Mouse (Mus musculus) heart, postnatal 0 days (tissue): ENCODE results near the gene Trip6. TPM values are rescaled to one million over a fixed set of nuclear protein-coding genes. Genes with fewer than 3 reads are reported as not detected.
"Not testable (repeated sequence)": the region's sequence is repeated elsewhere in the genome, so short reads cannot be mapped to it uniquely, and the experiment has no call there.

Experiments
- ATAC-seq: fragments of 200-750 bp; cut with Nextera tagmentation; 2 replicates; pipeline ENCODE4 v1.8.0; 2017; ENCODE audit warnings: low read depth, moderate number of reproducible peaks, moderate library complexity; ENCODE audit not compliant: insufficient read depth
- DNase-seq: peaks from one replicate; pipeline ENCODE4 v3.0.0-alpha.2; 2016; ENCODE audit warnings: low spot score
- H3K27ac ChIP-seq: fragments of 300-500 bp; sonication (generic); 2 replicates; pipeline ENCODE4 v1.5.1; 2014; ENCODE audit warnings: low read depth, mild to moderate bottlenecking
- H3K27me3 ChIP-seq: fragments of 300-500 bp; sonication (generic); 2 replicates; pipeline ENCODE4 v1.6.1; 2014; ENCODE audit warnings: low read length, mixed read lengths; ENCODE audit not compliant: control insufficient read depth, insufficient read depth
- H3K36me3 ChIP-seq: fragments of 300-500 bp; sonication (generic); replicated peaks from 2 replicates; pipeline ENCODE4 v1.6.1; 2014; ENCODE audit warnings: low read length, mixed read lengths; ENCODE audit not compliant: control insufficient read depth, insufficient read depth
- H3K4me1 ChIP-seq: fragments of 300-500 bp; sonication (generic); 2 replicates; pipeline ENCODE4 v1.6.1; 2014; ENCODE audit warnings: antibody characterized with exemption; ENCODE audit not compliant: control insufficient read depth, insufficient read depth
- H3K4me2 ChIP-seq: fragments of 300-500 bp; sonication (generic); 2 replicates; pipeline ENCODE4 v1.6.1; 2014; ENCODE audit warnings: low read depth, mild to moderate bottlenecking, low read length, moderate library complexity
- H3K4me3 ChIP-seq: fragments of 300-500 bp; sonication (generic); 2 replicates; pipeline ENCODE4 v1.5.1; 2014; ENCODE audit warnings: low read depth, low read length
- H3K9ac ChIP-seq: fragments of 300-500 bp; sonication (generic); replicated peaks from 2 replicates; pipeline ENCODE4 v1.6.1; 2014; ENCODE audit warnings: low read depth, low read length, mixed read lengths
- H3K9me3 ChIP-seq: fragments of 300-500 bp; sonication (generic); replicated peaks from 2 replicates; pipeline ENCODE4 v1.6.1; 2016; ENCODE audit warnings: low read length; ENCODE audit not compliant: control insufficient read depth
- CTCF ChIP-seq: IDR thresholded peaks from 2 replicates; pipeline ENCODE4 v1.5.1; 2016; ENCODE audit warnings: antibody characterized with exemption, control low read depth, low read depth
- EP300 ChIP-seq: IDR thresholded peaks from 2 replicates; pipeline ENCODE4 v1.6.1; 2016; ENCODE audit warnings: antibody characterized with exemption, low read depth
- WGBS: fragments of 180-500 bp; shearing (Covaris S2); extraction: QIAGEN DNeasy Blood & Tissue Kit; methylation state at CpG from one replicate; pipeline ENCODE4 v1.1.7; 2014; 5-methylcytosine and 5-hydroxymethylcytosine counted together
- polyA plus RNA-seq: library from polyadenylated mRNA; unstranded; fragments of >200 nt; fragmentation: Nextera tagmentation; extraction: Ambion mirVana; gene quantifications from 2 replicates; pipeline ENCODE4 v1.2.1, GENCODE M21; 2015
- total RNA-seq: library from RNA; depleted of rRNA; stranded (reverse); fragments of >200 nt; gene quantifications from 2 replicates; pipeline ENCODE4 v1.2.3, GENCODE M21; 2014; ENCODE audit warnings: low replicate concordance

Trip6 gene
- total and polyA plus RNA-seq, 2 experiments from 2014 or later: 28.6 to 44.8 TPM

GRCm38 (mm10) chr5:137286655-137287031 is 27.6 kb downstream of the Trip6 start:
- Histone ChIP-seq H3K4me1 (peaks cover 16% of the 10 kb centered on the region), H3K36me3 (no peaks in the 10 kb centered on the region), H3K4me2 (peak overlapping the region; percentile 77), H3K27ac (no peak overlapping the region), H3K4me3 (peak overlapping the region; percentile 46), H3K9me3 (no peaks in the 10 kb centered on the region; the same call in 1 of the 2 replicates), H3K9ac (no peak overlapping the region), H3K27me3 (peaks cover 36% of the 10 kb centered on the region)
- TF ChIP-seq EP300 (no peak), CTCF (peak; percentile 88)
- DNase-seq: peak; percentile 75
- peak; percentile 72 for ATAC-seq
- under 1% methylated on average over 16 of the region's 16 CpGs for WGBS

- H3K9ac ChIP-seq: no peak overlapping the region
- H3K27ac ChIP-seq: no peak overlapping the region
- H3K9me3 ChIP-seq: no peaks in the 10 kb centered on the region; the same call in 1 of the 2 replicates
- H3K36me3 ChIP-seq: no peaks in the 10 kb centered on the region
- H3K4me2 ChIP-seq: no peak overlapping the region
- TF ChIP-seq CTCF: no peak
- no peak for TF ChIP-seq EP300
- WGBS: 42% methylated on average over 7 of the region's 7 CpGs
- ATAC-seq (no peak), DNase-seq (no peak)
- peaks cover 16% of the 10 kb centered on the region for H3K4me1 ChIP-seq
- no peak overlapping the region for H3K4me3 ChIP-seq
- peaks cover 32% of the 10 kb centered on the region for H3K27me3 ChIP-seq
These were observed 28.2 kb downstream of the Trip6 start for GRCm38 (mm10) chr5:137285986-137286385.

- WGBS: 67% methylated on average over 5 of the region's 5 CpGs
- ATAC-seq (no peak), DNase-seq (no peak)
- no peak overlapping the region for H3K9ac ChIP-seq
- H3K9me3 ChIP-seq: no peaks in the 10 kb centered on the region; the same call in 1 of the 2 replicates
- TF ChIP-seq EP300 (no peak), CTCF (peak; percentile 55)
- H3K27me3 ChIP-seq: peaks cover 26% of the 10 kb centered on the region
- no peaks in the 10 kb centered on the region for H3K36me3 ChIP-seq
- no peak overlapping the region for H3K4me3 ChIP-seq
- no peak overlapping the region for H3K4me2 ChIP-seq
- no peak overlapping the region for H3K27ac ChIP-seq
- H3K4me1 ChIP-seq: peaks cover 16% of the 10 kb centered on the region
These were observed 29.2 kb downstream of the Trip6 start for GRCm38 (mm10) chr5:137285045-137285444.

GRCm38 (mm10) chr5:137284411-137284810 is 29.8 kb downstream of the Trip6 start:
- not testable (repeated sequence) for DNase-seq, H3K9ac ChIP-seq, H3K4me2 ChIP-seq, ATAC-seq, H3K4me3 ChIP-seq, H3K9me3 ChIP-seq, H3K36me3 ChIP-seq, H3K27ac ChIP-seq
- peaks cover 14% of the 10 kb centered on the region for H3K4me1 ChIP-seq
- H3K27me3 ChIP-seq: peaks cover 21% of the 10 kb centered on the region
- 83% methylated on average over 4 of the region's 6 CpGs for WGBS

GRCm38 (mm10) chr5:137277360-137278342 is 36.6 kb downstream of the Trip6 start:
- no peak for ATAC-seq
- no peaks in the 10 kb centered on the region for H3K36me3 ChIP-seq
- no peak overlapping the region for H3K4me3 ChIP-seq
- TF ChIP-seq CTCF: peak; percentile 50
- no peak for TF ChIP-seq EP300
- no peak for DNase-seq
- WGBS: 61% methylated on average over 18 of the region's 18 CpGs
- H3K27me3 ChIP-seq: 0 out of 2 replicates have a peak, but pooled peaks cover 3% of the 10 kb centered on the region
- no peaks in the 10 kb centered on the region for H3K4me1 ChIP-seq
- no peak overlapping the region for H3K27ac ChIP-seq
- no peaks in the 10 kb centered on the region; the same call in 1 of the 2 replicates for H3K9me3 ChIP-seq
- no peak overlapping the region for H3K4me2 ChIP-seq
- H3K9ac ChIP-seq: no peak overlapping the region
